Mouse (Mus musculus) spleen, adult 2 months (tissue): ENCODE data around the gene Gm9936. TPM values are rescaled to one million over a fixed set of nuclear protein-coding genes. Genes with fewer than 3 reads are reported as not detected.
A peak's percentile ranks its signal among the peaks of the same experiment; 100 is the strongest.

ENCODE experiments used
- DNase-seq, 2 experiments: peaks; one replicate each; pipeline versions ENCODE4 v3.0.0 to v3.0.0-alpha.2; 2012 to 2021; ENCODE audit warnings: low spot score in 2 of 2, low read depth in 1 of 2
- H3K27ac ChIP-seq: fragments of 200-500 bp; 2 replicates; pipeline ENCODE4 v1.5.1; 2012; ENCODE audit warnings: low read length, inconsistent platforms; ENCODE audit not compliant: insufficient read depth
- H3K27me3 ChIP-seq: fragments of 200-500 bp; 2 replicates; pipeline ENCODE4 v1.6.1; 2012; ENCODE audit warnings: mild to moderate bottlenecking, moderate library complexity, low read length, inconsistent platforms; ENCODE audit not compliant: control insufficient read depth, insufficient read depth
- H3K36me3 ChIP-seq: fragments of 200-500 bp; 2 replicates; pipeline ENCODE4 v1.6.1; 2012; ENCODE audit warnings: mild to moderate bottlenecking, low read length, inconsistent platforms; ENCODE audit not compliant: control insufficient read depth, insufficient read depth
- H3K4me1 ChIP-seq: fragments of 200-500 bp; 2 replicates; pipeline ENCODE4 v1.6.1; 2011; ENCODE audit warnings: inconsistent platforms; ENCODE audit not compliant: control insufficient read depth, insufficient read depth, insufficient read length
- H3K4me3 ChIP-seq: fragments of 200-500 bp; 2 replicates; pipeline ENCODE4 v1.5.1; 2011; ENCODE audit warnings: mild to moderate bottlenecking, inconsistent platforms; ENCODE audit not compliant: insufficient read depth, insufficient read length; ENCODE audit errors: extremely low read depth
- CTCF ChIP-seq: fragments of 200-500 bp; IDR thresholded peaks from 2 replicates; pipeline ENCODE4 v1.5.1; 2011; ENCODE audit warnings: mild to moderate bottlenecking, inconsistent platforms; ENCODE audit not compliant: insufficient read depth, insufficient read length, insufficient replicate concordance; ENCODE audit errors: extremely low read depth
- POLR2A ChIP-seq: fragments of 200-500 bp; IDR thresholded peaks from 2 replicates; pipeline ENCODE4 v1.6.1; 2011; ENCODE audit warnings: low read depth, low read length, inconsistent platforms
- WGBS: fragments of 180-500 bp; shearing (Covaris S2); methylation state at CpG from one replicate; pipeline ENCODE4 v1.1.7; 2018; 5-methylcytosine and 5-hydroxymethylcytosine counted together
- polyA plus RNA-seq: library from polyadenylated mRNA; depleted of rRNA; stranded (reverse); fragments of >200 nt; gene quantifications from 2 replicates; pipeline ENCODE4 v1.2.3, GENCODE M21; 2012

Gm9936 gene
- polyA plus RNA-seq, 1 experiment = not detected

GRCm38 (mm10) chr5:114818124-114818523 is 40.4 kb downstream of the Gm9936 start:
- no peak overlapping the region for H3K27ac ChIP-seq
- peaks cover under 1% of the 10 kb centered on the region; the same call in 1 of the 2 replicates for H3K4me1 ChIP-seq
- TF ChIP-seq CTCF = no peak
- no peak for TF ChIP-seq POLR2A
- no peak for DNase-seq
- no peaks in the 10 kb centered on the region for H3K36me3 ChIP-seq
- no peak overlapping the region for H3K4me3 ChIP-seq
- WGBS = 72% methylated on average over 9 of the region's 11 CpGs
- peaks cover 2% of the 10 kb centered on the region; the same call in 1 of the 2 replicates for H3K27me3 ChIP-seq

GRCm38 (mm10) chr5:114816599-114816998 is 41.9 kb downstream of the Gm9936 start:
- Histone ChIP-seq H3K27ac (no peak overlapping the region), H3K4me3 (no peak overlapping the region), H3K27me3 (peaks cover 2% of the 10 kb centered on the region; the same call in 1 of the 2 replicates), H3K4me1 (no peaks in the 10 kb centered on the region), H3K36me3 (no peaks in the 10 kb centered on the region)
- WGBS = 83% methylated on average over 6 of the region's 6 CpGs
- TF ChIP-seq CTCF = no peak
- TF ChIP-seq POLR2A = no peak
- DNase-seq = no peak

- no peak for TF ChIP-seq CTCF
- TF ChIP-seq POLR2A = peak; percentile 83
- Histone ChIP-seq H3K4me1 (no peaks in the 10 kb centered on the region), H3K27me3 (peaks cover 2% of the 10 kb centered on the region; the same call in 1 of the 2 replicates), H3K4me3 (peak overlapping the region; percentile 98), H3K36me3 (peaks cover 4% of the 10 kb centered on the region), H3K27ac (peak overlapping the region; percentile 88)
- WGBS = under 1% methylated on average over 47 of the region's 50 CpGs
- peak; percentile 61 to 81 for DNase-seq
Measured at GRCm38 (mm10) chr5:114813525-114814181, 44.8 kb downstream of the Gm9936 start.

- no peak for TF ChIP-seq POLR2A
- TF ChIP-seq CTCF = no peak
- H3K4me3 ChIP-seq = no peak overlapping the region
Measured at GRCm38 (mm10) chr5:114809826-114810225, 48.7 kb downstream of the Gm9936 start.

GRCm38 (mm10) chr5:114809181-114809756 is 49.2 kb downstream of the Gm9936 start:
- Histone ChIP-seq H3K4me3 (no peak overlapping the region), H3K4me1 (peaks cover 9% of the 10 kb centered on the region; the same call in 1 of the 2 replicates), H3K27me3 (peaks cover 2% of the 10 kb centered on the region; the same call in 1 of the 2 replicates), H3K27ac (no peak overlapping the region), H3K36me3 (peaks cover 10% of the 10 kb centered on the region)
- TF ChIP-seq POLR2A (no peak), CTCF (no peak)
- WGBS = 84% methylated on average over 10 of the region's 10 CpGs
- no peak for DNase-seq

More at GRCm38 (mm10) chr5:114809826-114810225, 48.7 kb downstream of the Gm9936 start:
- Histone ChIP-seq H3K36me3 (peaks cover 7% of the 10 kb centered on the region), H3K27ac (no peak overlapping the region), H3K27me3 (peaks cover 2% of the 10 kb centered on the region; the same call in 1 of the 2 replicates), H3K4me1 (peaks cover 9% of the 10 kb centered on the region; the same call in 1 of the 2 replicates)
- 95% methylated on average over 5 of the region's 5 CpGs for WGBS
- no peak for DNase-seq

- WGBS = 73% methylated on average over 8 of the region's 8 CpGs
- H3K4me3 ChIP-seq = no peak overlapping the region
- H3K27ac ChIP-seq = no peak overlapping the region
- no peak for TF ChIP-seq POLR2A
- no peak for TF ChIP-seq CTCF
- peaks cover 9% of the 10 kb centered on the region; the same call in 1 of the 2 replicates for H3K4me1 ChIP-seq
- H3K36me3 ChIP-seq = peaks cover 18% of the 10 kb centered on the region
- H3K27me3 ChIP-seq = no peaks in the 10 kb centered on the region
- no peak for DNase-seq
Measured at GRCm38 (mm10) chr5:114808385-114808784, 50.1 kb downstream of the Gm9936 start.

- WGBS = 72% methylated on average over 6 of the region's 6 CpGs
- H3K36me3 ChIP-seq = peaks cover 22% of the 10 kb centered on the region
- no peaks in the 10 kb centered on the region for H3K27me3 ChIP-seq
- TF ChIP-seq CTCF (no peak), POLR2A (no peak)
- DNase-seq = no peak
- peaks cover 9% of the 10 kb centered on the region; the same call in 1 of the 2 replicates for H3K4me1 ChIP-seq
- H3K4me3 ChIP-seq = no peak overlapping the region
- no peak overlapping the region for H3K27ac ChIP-seq
Measured at GRCm38 (mm10) chr5:114807893-114808292, 50.6 kb downstream of the Gm9936 start.
